Mouse (Mus musculus) ZHBTc4 (cell line): ENCODE data around the gene 3425401B19Rik.

Experiments used
- DNase-seq: peaks from one replicate; pipeline ENCODE4 v3.0.0-alpha.2; 2011; ENCODE audit warnings: low read depth, low spot score

Gene 3425401B19Rik

DNA sequence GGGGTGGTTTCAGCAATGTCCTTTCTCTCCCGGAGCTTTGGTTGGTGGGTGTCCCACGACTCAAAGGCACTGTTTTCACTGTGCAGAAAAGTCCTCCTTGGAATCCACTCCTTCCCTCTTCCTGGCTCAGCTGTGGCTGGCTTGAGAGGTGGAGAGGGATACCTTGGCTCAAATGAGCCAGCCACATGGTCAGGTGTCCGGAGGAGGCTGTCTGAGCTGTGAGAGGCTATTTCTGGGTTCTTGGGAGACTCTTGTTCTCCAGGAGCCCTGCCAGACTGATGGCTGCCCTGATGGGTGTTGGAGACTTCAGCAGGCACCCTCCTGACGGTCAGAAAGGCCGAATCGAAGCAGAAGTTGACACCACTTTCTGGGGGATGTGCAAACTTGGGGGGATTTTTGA, 22.0 kb downstream of the 3425401B19Rik start:
- no peak for DNase-seq

DNA sequence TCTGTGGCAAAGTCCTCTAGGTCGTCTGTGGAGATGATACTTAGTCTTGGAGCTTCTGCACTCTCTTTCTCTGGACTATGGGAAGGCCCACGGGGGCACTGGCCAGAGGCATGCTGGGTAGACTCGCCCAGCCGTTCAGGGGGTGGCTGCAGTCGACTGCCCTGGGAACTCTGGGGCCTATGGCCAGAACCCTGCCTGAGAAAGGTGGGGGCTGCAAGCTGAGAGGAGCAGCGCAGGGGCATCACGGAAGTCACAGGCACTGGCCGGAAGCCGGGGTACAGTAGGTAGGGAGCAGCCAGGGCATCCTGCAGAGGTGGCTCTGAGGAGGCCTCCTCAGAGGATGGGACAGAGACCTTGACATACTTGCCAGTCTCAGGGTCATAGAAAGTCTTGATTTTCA, 25.3 kb downstream of the 3425401B19Rik start:
- DNase-seq, result no peak

DNA sequence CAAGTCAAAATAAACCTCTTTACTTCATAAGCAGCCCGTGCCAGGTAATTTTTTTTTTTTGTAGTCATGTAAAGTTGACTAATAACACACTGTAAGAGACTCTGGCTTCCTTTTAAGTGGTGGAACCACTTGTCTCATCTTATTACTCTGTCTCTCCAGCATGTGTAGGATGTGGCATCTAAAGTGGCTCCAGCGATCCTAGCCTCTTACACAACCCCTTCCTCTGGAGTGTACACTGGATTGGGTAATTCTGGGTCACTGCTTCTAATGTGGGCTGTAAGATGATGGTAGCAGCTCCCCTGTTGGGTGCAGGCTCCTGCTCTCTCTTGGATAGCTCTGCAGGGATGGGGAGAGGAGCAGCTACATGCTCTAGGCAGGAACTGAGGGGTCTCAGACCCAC, 46.6 kb downstream of the 3425401B19Rik start:
- DNase-seq, result no peak

DNA sequence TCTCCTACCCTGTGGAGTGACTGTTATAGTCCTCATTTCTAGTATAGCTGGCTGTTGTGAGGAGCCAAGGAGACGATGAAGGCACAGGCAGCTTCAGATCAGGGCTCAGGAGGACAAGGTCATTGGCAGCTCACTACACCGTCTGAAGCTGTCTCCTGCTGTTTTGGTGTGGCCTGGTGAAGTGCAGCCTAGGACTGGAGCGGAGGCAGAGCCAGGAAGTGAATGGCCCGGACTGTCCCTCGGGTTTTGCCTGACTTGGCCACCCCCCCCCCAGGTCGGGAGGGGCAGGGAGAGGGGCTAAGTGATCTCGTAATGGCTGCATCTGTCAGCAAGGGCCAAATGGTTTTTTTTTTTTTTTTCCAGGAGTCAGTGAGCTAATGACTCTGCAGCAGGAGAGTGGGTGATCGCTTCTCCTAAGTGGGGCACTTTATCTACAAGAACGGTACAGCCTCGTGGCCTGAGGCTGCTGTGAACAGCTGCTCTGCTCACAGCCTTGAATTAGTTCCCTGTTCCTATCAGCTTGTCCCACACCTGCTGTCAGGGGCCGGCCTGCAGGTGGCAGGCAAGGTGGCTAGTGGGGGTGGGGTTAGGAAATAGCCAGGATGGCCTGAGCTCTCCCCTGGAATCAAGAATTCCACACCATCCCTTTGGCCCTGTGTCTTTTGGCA, 50.9 kb downstream of the 3425401B19Rik start:
- DNase-seq, result peak; percentile 47

DNA sequence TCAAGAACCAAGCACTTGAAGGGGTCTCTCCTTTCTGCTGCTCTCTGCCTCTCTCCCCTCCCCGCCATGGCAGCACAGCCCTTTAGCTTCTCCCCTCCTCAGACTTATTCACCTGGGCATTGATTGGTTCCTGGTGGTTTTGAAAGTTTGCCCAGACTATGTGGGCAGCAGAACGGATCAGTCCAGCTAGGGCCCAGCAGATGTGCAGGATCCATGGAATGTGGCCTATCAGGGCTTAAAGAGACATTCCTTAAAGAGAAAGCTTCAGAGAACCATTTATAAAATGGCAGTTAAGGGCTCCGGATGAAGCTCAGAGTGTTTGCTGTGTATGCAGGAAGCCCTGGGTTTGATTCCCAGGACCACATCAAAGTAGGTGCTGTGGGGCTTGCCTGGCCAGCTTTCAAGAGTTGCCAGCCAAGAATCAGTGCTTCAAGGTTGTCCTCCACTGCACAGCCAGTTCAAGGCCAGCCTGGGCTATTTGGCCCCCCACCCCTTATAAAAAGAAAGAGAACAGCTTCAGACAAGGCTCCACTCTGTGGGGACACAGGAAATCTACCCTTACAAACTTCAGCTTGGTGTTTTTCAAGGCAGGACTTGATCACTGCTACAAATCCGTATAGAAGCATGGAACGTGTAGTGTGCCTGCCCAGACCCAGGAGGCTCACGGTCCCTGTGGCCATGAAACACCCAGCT, 52.0 kb downstream of the 3425401B19Rik start:
- DNase-seq, result no peak

DNA sequence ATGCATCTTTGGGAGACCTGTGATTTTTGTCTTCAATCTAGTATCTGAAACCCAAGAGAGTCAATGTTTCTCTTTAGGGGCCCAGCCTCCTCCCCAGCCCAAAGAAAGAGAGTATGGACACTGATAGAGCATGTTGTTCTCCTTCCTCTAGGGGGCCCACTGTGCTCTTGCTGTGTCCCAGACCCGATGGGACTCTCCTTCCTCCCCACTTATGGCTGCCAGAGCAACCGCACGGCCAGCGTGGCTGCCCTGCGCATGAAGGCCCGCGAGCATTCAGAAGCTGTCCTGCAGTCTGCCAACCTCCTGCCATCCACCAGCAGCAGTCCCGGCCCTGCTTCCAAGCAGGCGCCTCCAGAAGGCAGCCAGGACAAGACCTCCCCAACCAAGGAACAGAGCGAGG, 56.5 kb downstream of the 3425401B19Rik start:
- DNase-seq, result peak; percentile 56

DNA sequence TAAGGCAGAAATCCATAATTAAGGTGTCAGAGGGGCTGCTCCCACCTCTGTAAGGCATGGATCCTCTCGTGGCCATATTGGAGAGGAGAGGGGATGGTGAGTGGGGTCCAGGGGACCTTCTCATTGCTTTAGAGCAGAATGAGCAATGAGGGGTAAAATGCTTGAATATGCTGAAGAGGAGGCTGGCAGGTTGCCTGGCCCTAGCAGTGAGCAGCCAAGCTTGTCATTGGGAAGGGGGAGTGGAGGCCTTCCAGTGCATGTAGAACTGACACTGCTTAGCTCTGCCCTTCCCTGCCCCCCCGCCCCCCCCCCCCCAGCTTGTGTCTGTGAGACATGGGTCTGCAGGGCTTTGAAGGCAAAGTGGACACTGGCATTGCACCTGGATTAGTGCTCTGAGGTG, 57.8 kb downstream of the 3425401B19Rik start:
- no peak for DNase-seq

DNA sequence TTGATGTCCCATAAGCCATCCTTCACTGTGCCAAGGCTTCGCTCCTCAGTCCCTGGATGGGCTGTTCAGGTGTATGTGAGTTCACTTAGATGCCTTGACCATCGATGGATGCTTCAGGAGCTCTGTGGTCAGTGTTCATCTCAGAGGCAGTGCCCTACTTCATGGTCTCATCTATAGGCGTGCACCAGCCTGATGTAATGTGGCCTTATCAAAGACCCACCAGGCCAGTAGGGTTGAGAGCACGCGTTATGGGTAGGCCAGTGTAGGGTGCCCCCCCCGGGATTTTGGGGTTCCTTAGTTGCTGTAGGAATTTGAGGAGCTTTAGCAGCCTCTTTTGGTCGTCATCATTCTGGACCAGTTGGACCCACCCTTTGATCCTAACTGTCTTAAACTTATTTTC, 60.3 kb downstream of the 3425401B19Rik start:
- no peak for DNase-seq

DNA sequence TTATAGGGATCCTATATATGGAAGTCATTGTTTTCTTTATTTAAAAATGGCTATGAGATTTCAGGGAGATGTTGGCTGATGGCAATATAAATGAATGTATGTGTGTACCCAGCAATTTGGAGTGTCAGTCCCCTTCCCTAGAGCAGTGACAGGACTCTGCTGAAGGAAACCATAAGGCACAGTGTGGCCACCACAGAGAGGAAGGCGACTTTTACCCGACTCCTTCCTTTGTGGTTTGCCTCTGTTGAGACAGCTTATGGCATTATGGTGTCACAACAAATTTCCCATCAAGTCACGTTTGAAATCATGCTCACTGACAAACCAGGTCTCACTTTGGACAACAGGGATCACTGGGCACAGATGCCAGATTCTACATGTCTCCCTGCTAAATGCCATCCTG, 60.8 kb downstream of the 3425401B19Rik start:
- DNase-seq, result no peak

DNA sequence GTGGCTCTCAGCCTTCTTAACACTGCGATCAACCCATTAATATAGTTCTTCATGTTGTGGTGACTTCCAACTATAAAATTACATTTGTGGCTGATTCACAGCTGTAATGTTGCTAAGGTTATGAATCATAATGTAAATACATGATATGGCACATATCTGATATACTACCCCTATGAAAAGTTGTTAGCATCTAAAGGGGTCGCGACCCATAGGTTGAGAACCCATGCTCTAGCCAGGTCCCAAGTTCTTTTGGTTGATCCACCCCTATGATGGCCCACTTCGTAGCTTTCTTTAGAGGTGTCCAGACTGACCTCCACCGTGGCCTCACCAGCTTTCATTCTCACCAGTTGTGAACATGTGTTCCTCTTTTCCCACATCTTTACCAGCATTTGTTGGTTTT, 67.8 kb downstream of the 3425401B19Rik start:
- DNase-seq, result no peak

DNA sequence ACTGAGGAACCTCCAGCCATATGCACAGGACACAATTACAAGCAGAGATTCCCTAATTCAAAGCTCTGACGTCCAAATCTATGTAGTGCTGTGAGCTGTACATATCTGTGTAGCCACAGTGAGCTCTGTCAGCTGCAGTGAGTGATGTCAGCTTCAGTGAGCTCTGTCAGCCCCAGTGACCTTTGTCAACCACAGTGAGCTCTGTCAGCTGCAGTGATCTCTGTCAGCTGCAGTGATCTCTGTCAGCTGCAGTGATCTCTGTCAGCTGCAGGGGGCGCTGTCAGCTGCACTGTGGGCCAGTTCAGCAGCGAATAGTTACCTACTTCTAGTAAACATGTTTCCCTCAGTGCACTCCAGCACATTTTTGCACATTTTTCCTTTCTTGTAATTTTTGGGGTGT, 75.7 kb downstream of the 3425401B19Rik start:
- peak; percentile 36 for DNase-seq
